Mouse (Mus musculus): Measurements from ENCODE around the gene Dab2ip. TPM values are rescaled to one million over a fixed set of nuclear protein-coding genes. Genes with fewer than 3 reads are reported as not detected.

Gene Dab2ip
- total RNA-seq, 4 experiments from 2014 or later, result 87.5 to 90.5 (median 89.7) TPM

GRCm38 (mm10) chr2:35739669-35740254, 181.7 kb downstream of the Dab2ip start:
- no peak for DNase-seq (ENCODE audit: low spot score in 2 of 2)

GRCm38 (mm10) chr2:35745876-35746275, 187.8 kb downstream of the Dab2ip start:
- DNase-seq (ENCODE audit: low spot score in 2 of 2), result no peak

- DNase-seq (ENCODE audit: low spot score in 2 of 2), result no peak
Measured at GRCm38 (mm10) chr2:35746638-35747037, 188.6 kb downstream of the Dab2ip start.

- no peak for DNase-seq (ENCODE audit: low spot score in 2 of 2)
Measured at GRCm38 (mm10) chr2:35747371-35748035, 189.4 kb downstream of the Dab2ip start.

GRCm38 (mm10) chr2:35750533-35751141, 192.6 kb downstream of the Dab2ip start:
- DNase-seq (ENCODE audit: low spot score in 2 of 2), result no peak

- DNase-seq (ENCODE audit: low spot score in 2 of 2), result no peak
Measured at GRCm38 (mm10) chr2:35751781-35752505, 193.9 kb downstream of the Dab2ip start.

DNA sequence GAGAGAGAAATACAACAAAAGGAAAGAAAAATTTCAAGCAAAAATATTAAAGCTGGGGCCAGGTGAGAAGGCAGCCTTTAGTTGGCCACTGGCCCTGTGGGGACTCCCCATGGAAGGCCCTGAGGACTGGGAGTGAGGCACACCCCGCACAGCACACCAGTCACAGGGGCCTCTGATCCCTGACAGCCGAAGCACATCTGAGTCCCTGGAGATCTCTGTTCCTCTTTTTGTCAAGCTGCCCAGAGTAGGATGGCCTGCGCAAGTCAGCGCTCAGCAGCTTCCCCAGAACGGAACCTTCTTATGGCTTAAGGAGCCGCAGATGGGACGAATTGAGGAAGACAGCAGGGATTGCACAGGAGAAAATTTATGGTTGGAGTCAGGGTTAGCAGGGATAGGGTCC, 198.4 kb downstream of the Dab2ip start:
- DNase-seq (ENCODE audit: low spot score in 2 of 2), result no peak

DNA sequence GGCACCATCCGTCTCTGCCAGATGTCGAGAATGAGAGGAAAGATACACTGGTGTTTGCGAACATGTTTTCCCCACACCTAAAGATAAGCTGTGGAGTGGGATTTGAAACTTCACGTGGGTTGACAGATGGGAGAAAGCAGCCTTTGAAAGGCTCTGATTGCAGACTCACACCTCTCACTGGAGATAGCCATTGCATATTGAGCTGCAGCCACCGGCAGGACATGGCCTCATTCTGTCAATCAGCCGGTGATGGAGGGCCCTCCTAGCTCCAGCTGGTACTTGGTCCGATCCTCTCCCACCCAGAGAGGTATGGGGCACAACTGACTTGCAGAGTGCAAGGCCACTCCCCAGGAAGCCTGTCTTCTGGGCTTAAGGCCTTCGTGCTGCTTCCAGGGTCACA, 202.3 kb downstream of the Dab2ip start:
- no peak for DNase-seq (ENCODE audit: low spot score in 2 of 2)

DNA sequence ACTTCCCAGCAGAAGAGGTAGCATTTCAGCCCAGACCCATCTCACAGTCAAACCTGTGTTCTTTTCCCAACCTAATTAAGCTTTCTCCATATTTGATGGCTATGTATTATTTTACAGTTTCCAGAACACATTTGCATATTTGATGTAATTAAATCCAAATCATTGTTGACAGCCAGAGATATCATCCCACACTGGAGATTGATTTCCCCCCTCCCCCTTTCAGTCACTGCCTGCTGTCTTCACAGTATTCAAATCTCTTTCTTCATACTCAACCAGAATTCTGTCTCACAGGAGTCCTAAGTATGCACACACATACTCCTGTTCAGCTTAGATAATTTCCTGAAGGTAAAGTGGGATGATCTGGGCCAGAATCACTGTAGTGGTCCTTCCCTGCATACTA, 202.8 kb downstream of the Dab2ip start:
- DNase-seq (ENCODE audit: low spot score in 2 of 2), result no peak

GRCm38 (mm10) chr2:35761458-35761857, 203.4 kb downstream of the Dab2ip start:
- no peak for DNase-seq (ENCODE audit: low spot score in 2 of 2)

- no peak for DNase-seq (ENCODE audit: low spot score in 2 of 2)
Measured at GRCm38 (mm10) chr2:35763818-35764217, 205.8 kb downstream of the Dab2ip start.

DNA sequence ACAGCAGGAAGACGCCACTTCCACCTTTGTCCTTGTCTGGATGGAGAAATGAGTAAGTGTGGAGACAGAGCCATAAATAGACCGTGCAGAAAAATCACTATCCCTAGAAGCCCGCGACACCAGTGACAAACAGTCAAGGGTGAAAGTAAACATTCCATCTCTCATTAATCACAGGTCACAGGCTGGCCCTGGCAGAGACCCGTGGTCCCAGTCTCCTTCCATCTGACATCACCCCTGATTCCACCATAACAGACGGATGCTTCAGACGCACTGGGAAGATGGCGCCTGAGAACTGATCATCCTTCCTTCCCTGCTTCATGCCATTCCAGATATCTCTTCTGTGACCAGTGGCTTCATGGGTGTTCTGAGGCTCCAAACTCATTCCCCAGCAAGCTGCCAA, 206.3 kb downstream of the Dab2ip start:
- no peak for DNase-seq (ENCODE audit: low spot score in 2 of 2)

DNA sequence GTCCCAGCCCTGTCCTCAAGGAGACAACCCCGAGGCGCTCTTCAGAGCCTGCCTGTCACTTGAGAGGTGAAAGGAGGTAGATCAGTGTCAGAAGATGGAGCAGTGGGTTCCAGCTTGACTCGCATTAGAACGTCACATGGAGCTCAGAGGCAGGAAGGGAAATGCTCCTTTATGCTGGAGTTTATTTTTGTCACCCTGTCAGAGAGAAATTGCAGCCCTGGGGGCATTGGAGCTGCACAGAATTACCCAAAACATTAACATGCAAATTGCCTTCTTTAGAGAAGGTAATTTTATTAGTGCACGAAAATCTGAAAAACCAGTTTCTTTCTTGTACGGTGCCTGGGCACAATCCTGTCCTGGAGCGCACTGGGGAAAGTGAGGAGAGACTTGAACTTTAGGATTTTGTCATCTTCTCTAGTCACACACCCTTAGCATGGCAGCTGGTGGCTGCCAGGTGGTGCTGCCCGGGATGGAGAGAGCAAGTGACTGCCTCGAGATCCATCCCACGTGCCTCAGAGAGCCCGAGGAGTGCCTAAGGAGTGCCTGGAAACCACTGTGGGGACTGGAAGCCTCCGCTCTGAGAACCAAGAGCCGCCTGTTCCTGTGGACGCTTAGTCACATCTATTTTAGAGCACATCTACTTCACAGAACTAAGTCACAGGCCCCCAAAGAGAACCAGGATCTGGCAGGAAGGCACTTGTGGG, 209.9 kb downstream of the Dab2ip start:
- DNase-seq (ENCODE audit: low spot score in 2 of 2), result peak in 1 of 2 experiments; percentile 31

GRCm38 (mm10) chr2:35768538-35769238, 210.6 kb downstream of the Dab2ip start:
- DNase-seq (ENCODE audit: low spot score in 2 of 2), result peak; percentile 60 to 66

DNA sequence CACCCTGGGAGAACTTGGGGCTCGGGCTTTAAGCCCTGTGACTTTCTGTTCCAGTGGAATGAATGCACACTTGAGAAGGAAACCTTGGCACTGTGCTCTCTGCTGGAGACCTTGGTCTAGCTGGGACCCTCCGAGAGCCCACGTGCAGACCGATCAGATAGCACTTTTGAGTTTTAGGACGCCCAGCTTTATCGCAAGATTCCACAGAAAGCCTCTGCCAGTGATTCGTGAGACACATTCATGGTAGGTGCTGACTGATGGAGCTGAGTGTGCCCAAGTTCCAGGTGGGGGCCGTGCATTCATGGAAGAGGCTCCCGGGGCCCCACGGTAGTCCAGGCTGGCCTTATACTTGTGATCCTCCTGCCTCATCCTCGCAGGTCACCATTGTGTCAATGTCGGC, 211.3 kb downstream of the Dab2ip start:
- DNase-seq (ENCODE audit: low spot score in 2 of 2), result no peak

DNA sequence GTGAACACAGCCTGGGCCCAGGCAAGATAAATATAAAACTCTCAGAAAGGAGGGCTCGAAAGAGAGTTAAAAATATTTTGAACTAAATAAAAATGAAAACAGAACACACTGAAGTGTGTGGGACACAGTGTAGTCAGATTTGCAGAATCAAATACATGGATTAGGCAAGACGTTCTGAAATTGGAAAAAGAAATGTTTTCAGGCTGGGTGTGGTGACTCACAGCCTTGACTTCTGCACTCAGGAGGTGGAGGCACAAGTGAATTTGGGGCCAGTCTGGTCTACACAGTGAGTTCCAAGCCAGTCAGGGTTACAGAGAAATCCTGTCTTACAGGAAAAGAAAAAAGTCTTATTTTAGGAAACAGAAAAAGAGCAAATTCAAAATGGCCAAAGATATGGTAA, 212.5 kb downstream of the Dab2ip start:
- no peak for DNase-seq (ENCODE audit: low spot score in 2 of 2)

- no peak for DNase-seq (ENCODE audit: low spot score in 2 of 2)
Measured at GRCm38 (mm10) chr2:35775651-35776055, 217.6 kb downstream of the Dab2ip start.

DNA sequence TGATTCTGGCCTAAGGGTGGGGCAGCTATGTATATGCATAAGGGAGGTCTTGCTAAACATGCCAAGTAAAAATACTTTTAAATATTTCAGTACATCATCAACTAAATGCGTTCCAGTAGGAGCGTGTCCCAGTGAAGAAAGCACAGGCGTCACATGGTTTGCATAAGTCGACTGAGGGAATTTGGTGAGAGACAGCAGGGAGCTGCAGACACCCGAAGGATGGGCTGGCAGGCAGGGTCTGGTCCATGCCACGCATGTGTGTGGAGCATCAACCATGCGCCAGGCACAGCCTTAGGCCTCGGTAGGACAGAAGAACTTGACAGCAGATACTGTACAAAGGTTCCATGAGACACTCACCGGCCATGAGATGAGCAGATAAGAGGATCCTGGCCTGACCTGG, 218.9 kb downstream of the Dab2ip start:
- DNase-seq (ENCODE audit: low spot score in 2 of 2), result no peak

- no peak for DNase-seq (ENCODE audit: low spot score in 2 of 2)
Measured at GRCm38 (mm10) chr2:35779266-35779665, 221.2 kb downstream of the Dab2ip start.
